Mouse (Mus musculus) erythroblast, embryonic 14.5 days (primary cell): ENCODE results near the gene Magi2.

ENCODE experiments used
- GATA1 ChIP-seq: IDR thresholded peaks from 2 replicates; pipeline ENCODE4 v1.6.1; 2012; ENCODE audit warnings: low read length, inconsistent platforms, mixed read lengths
- TAL1 ChIP-seq: IDR thresholded peaks from 3 replicates; pipeline ENCODE4 v1.6.1; 2012; ENCODE audit warnings: low read length, inconsistent platforms, mixed read lengths

DNA sequence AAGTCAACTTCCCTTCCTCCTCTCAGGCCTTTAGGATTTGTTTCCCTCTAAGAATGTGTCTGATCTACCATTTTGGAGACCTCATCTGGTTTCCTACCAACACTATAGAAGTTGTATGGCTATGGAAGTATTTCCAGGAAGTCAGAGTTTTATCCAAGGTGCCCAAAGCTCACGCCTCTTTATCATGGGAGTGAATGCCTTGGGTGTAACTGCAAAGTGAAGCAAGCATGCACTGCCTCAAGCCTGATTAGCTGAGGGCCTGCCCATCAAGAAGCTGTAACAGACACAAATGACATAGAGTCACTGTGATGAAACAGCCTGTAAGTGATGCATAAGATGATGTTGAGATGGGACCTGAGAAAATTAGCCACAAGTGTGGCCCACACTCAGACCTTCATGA is 1416.9 kb downstream of the Magi2 start:
- TF ChIP-seq GATA1 = no peak
- TF ChIP-seq TAL1 = no peak
